Mouse (Mus musculus) v-Abl transformed pro-B cells (cell line): ENCODE data around the gene Otud7b.
"Not testable (repeated sequence)": the region's sequence is repeated elsewhere in the genome, so short reads cannot be mapped to it uniquely, and the experiment has no call there.

ENCODE experiments used
- in situ Hi-C, 2 experiments: fragments of 400-800 bp; cut with MboI; formaldehyde crosslinking; loops; one replicate each; pipeline ENCODE4 v1.15.1; 2025; ENCODE audit not compliant: unreplicated experiment in 2 of 2

Gene Otud7b

GRCm38 (mm10) chr3:96172197-96173178 is 68.2 kb downstream of the Otud7b start, which contains the start of gene Sf3b4:
Gene Sf3b4, plus strand, starts transcription at chr3:96172332.
- in situ Hi-C loops: no loop called here

- in situ Hi-C loops: no loop called here
These were observed 68.9 kb downstream of the Otud7b start for GRCm38 (mm10) chr3:96173185-96173584.

GRCm38 (mm10) chr3:96174042-96174441 is 69.7 kb downstream of the Otud7b start:
- in situ Hi-C loops: not testable (repeated sequence)

- in situ Hi-C loops: no loop called here
These were observed 70.9 kb downstream of the Otud7b start for GRCm38 (mm10) chr3:96175251-96175650.

GRCm38 (mm10) chr3:96178427-96178826 is 74.1 kb downstream of the Otud7b start:
- in situ Hi-C loops: no loop called here

- in situ Hi-C loops: no loop called here
These were observed 74.6 kb downstream of the Otud7b start for GRCm38 (mm10) chr3:96178902-96179301.

GRCm38 (mm10) chr3:96179531-96179930 is 75.2 kb downstream of the Otud7b start:
- in situ Hi-C loops: no loop called here

GRCm38 (mm10) chr3:96180727-96181477 is 76.6 kb downstream of the Otud7b start, which contains the start of gene Sv2a:
Gene Sv2a, plus strand, starts transcription at chr3:96181151.
- in situ Hi-C loops: no loop called here

- in situ Hi-C loops: no loop called here
These were observed 77.4 kb downstream of the Otud7b start for GRCm38 (mm10) chr3:96181510-96182381.

GRCm38 (mm10) chr3:96182382-96182776 is 78.1 kb downstream of the Otud7b start:
- in situ Hi-C loops: no loop called here

GRCm38 (mm10) chr3:96192977-96193376 is 88.7 kb downstream of the Otud7b start:
- in situ Hi-C loops: no loop called here

- in situ Hi-C loops: no loop called here
These were observed 90.6 kb downstream of the Otud7b start for GRCm38 (mm10) chr3:96194966-96195365.

- in situ Hi-C loops: no loop called here
These were observed 91.4 kb downstream of the Otud7b start for GRCm38 (mm10) chr3:96195616-96196313.

GRCm38 (mm10) chr3:96196437-96197128 is 92.3 kb downstream of the Otud7b start:
- in situ Hi-C loops: no loop called here

- in situ Hi-C loops: no loop called here
These were observed 92.9 kb downstream of the Otud7b start for GRCm38 (mm10) chr3:96197129-96197749.

- in situ Hi-C loops: no loop called here
These were observed 93.9 kb downstream of the Otud7b start for GRCm38 (mm10) chr3:96198181-96198580.

- in situ Hi-C loops: not testable (repeated sequence)
These were observed 94.4 kb downstream of the Otud7b start for GRCm38 (mm10) chr3:96198601-96199251.

- in situ Hi-C loops: no loop called here
These were observed 95.4 kb downstream of the Otud7b start for GRCm38 (mm10) chr3:96199731-96200130.
